Mouse (Mus musculus) hindbrain, postnatal 0 days (tissue): ENCODE measurements around the gene Ids. TPM values are rescaled to one million over a fixed set of nuclear protein-coding genes. Genes with fewer than 3 reads are reported as not detected.

Source experiments
- ATAC-seq: fragments of 200-750 bp; cut with Nextera tagmentation; 2 replicates; pipeline ENCODE4 v1.8.0; 2017; ENCODE audit warnings: mild to moderate bottlenecking, moderate TSS enrichment, moderate library complexity
- DNase-seq: peaks from one replicate; pipeline ENCODE4 v3.0.0-alpha.2; 2015; ENCODE audit warnings: low spot score
- H3K27ac ChIP-seq: fragments of 300-500 bp; sonication (generic); 2 replicates; pipeline ENCODE4 v1.5.1; 2014; ENCODE audit warnings: mild to moderate bottlenecking
- H3K27me3 ChIP-seq: fragments of 300-500 bp; sonication (generic); 2 replicates; pipeline ENCODE4 v1.6.1; 2014; ENCODE audit warnings: low read length, mixed read lengths; ENCODE audit not compliant: insufficient read depth
- H3K36me3 ChIP-seq: fragments of 300-500 bp; sonication (generic); 2 replicates; pipeline ENCODE4 v1.6.1; 2014; ENCODE audit warnings: low read length, mixed read lengths; ENCODE audit not compliant: insufficient read depth
- H3K4me1 ChIP-seq: fragments of 300-500 bp; sonication (generic); 2 replicates; pipeline ENCODE4 v1.6.1; 2014; ENCODE audit warnings: antibody characterized with exemption, low read length, mixed read lengths; ENCODE audit not compliant: insufficient read depth
- H3K4me2 ChIP-seq: fragments of 300-500 bp; sonication (generic); 2 replicates; pipeline ENCODE4 v1.6.1; 2014; ENCODE audit warnings: low read depth, mild to moderate bottlenecking, low read length, moderate library complexity, mixed read lengths
- H3K4me3 ChIP-seq: fragments of 300-500 bp; sonication (generic); 2 replicates; pipeline ENCODE4 v1.5.1; 2014; ENCODE audit warnings: low read length
- H3K9ac ChIP-seq: fragments of 300-500 bp; sonication (generic); replicated peaks from 2 replicates; pipeline ENCODE4 v1.6.1; 2014; ENCODE audit warnings: mild to moderate bottlenecking, low read length, moderate library complexity, mixed read lengths
- H3K9me3 ChIP-seq: fragments of 300-500 bp; sonication (generic); 2 replicates; pipeline ENCODE4 v1.6.1; 2016; ENCODE audit warnings: low read length, mixed read lengths
- CTCF ChIP-seq: IDR thresholded peaks from 2 replicates; pipeline ENCODE4 v1.5.1; 2016; ENCODE audit warnings: antibody characterized with exemption, control low read depth, low read depth
- WGBS: fragments of 180-500 bp; shearing (Covaris S2); extraction: QIAGEN DNeasy Blood & Tissue Kit; methylation state at CpG from one replicate; pipeline ENCODE4 v1.1.7; 2014; 5-methylcytosine and 5-hydroxymethylcytosine counted together
- polyA plus RNA-seq: library from polyadenylated mRNA; unstranded; fragments of >200 nt; fragmentation: Nextera tagmentation; extraction: Ambion mirVana; gene quantifications from 2 replicates; pipeline ENCODE4 v1.2.1, GENCODE M21; 2015
- total RNA-seq: library from RNA; depleted of rRNA; stranded (reverse); fragments of >200 nt; gene quantifications from 2 replicates; pipeline ENCODE4 v1.2.3, GENCODE M21; 2014; rRNA removed

The Ids gene
- total and polyA plus RNA-seq, 2 experiments from 2014 or later = 20.8 to 126 TPM

- DNase-seq (no peak), ATAC-seq (no peak)
- no peak overlapping the region for H3K4me3 ChIP-seq
- H3K9ac ChIP-seq = no peak overlapping the region
- H3K36me3 ChIP-seq = no peaks in the 10 kb centered on the region
- H3K4me2 ChIP-seq = no peak overlapping the region
- no peak for TF ChIP-seq CTCF
- H3K27ac ChIP-seq = no peak overlapping the region
- no peaks in the 10 kb centered on the region for H3K9me3 ChIP-seq
- H3K4me1 ChIP-seq = no peaks in the 10 kb centered on the region
- WGBS = 75% methylated on average over 3 of the region's 3 CpGs
- H3K27me3 ChIP-seq = no peaks in the 10 kb centered on the region
Observed at GRCm38 (mm10) chrX:70314949-70315641, 49.8 kb downstream of the Ids start.

Other genes with a start within 250 kb of the Ids start
- 15.1 and 15.7 TPM in 2 replicates for gene 1110012L19Rik, start 20.8 kb upstream of the Ids start, total RNA-seq
- 40.5 and 42.0 TPM in 2 replicates for gene 1110012L19Rik, start 20.8 kb upstream of the Ids start, polyA plus RNA-seq
- gene Tmem185a, start 112.1 kb upstream of the Ids start, total RNA-seq = 29.0 and 33.7 TPM in 2 replicates
- gene Tmem185a, start 112.1 kb upstream of the Ids start, polyA plus RNA-seq = 38.7 and 39.6 TPM in 2 replicates